Mouse (Mus musculus) c-Kit-positive CD71-positive TER-119-negative erythroid progenitor cells, embryonic 14.5 days (primary cell): ENCODE results near the gene Atg16l2.
A peak's percentile ranks its signal among the peaks of the same experiment; 100 is the strongest.

Source experiments
- DNase-seq: peaks from one replicate; pipeline ENCODE4 v3.0.0-alpha.2; 2013; ENCODE audit warnings: low read depth

Gene Atg16l2

DNA sequence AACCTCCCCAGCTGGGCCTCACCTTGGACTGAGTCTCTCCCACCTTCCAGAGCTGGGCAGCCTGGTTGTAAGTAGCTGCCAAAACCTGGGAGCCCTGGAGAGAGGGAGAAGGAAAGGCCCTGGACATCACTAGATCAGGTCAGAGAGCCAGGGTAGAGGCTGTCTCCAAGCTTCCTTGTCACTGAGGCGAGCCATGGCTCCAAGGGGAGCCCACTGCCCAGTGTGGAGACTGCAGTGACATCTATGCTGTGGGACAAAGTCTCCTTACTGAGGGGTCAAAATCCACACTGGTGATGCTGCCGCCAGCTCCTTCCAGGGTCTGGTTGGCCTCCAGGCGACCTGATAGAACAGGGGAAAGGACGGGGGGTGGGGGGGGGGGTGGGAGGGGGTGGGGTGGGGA, 10.0 kb downstream of the Atg16l2 start:
- DNase-seq = no peak

DNA sequence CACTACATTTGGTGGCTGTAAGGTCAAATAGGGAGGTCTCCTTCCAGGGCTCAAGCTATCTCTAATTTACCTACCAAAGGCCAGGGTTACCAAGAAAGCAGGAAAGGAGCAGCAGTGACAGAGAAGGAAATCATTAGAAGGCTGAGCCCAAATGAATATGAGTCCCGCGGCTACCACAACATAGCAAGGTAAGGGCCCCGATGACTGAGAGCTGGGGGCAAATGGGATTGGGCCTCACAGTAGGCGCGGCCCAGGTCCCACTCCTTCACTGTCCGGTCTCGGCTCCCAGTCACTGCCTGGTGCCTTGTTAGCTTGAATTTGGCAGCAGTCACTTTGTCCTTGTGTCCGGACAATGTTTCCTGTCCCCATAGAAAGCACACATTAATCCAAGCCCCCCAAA, 10.4 kb downstream of the Atg16l2 start:
- DNase-seq = no peak

- no peak for DNase-seq
Measured at GRCm38 (mm10) chr7:101291211-101291610, 10.8 kb downstream of the Atg16l2 start.

GRCm38 (mm10) chr7:101290401-101290800, 11.7 kb downstream of the Atg16l2 start:
- no peak for DNase-seq

GRCm38 (mm10) chr7:101288436-101288835, 13.6 kb downstream of the Atg16l2 start:
- DNase-seq = no peak

DNA sequence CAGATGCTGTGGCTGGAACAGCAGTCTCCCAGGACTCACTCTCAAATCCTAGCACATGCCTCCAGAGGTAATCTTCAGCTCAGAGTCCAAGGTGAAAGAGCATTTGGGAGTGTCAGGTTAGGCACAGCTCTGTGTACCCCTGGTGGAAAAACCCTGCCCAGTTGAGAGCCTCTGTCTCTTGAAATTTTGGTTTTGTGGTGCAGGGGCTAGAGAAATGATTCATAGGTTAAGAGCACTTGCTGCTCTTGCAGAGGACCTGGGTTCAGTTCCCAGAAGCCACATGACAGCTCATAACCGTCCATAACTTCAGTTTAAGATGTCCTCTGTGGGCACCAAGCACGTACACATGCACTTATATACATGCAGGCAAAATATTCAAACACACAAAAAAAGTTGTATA, 14.2 kb downstream of the Atg16l2 start:
- DNase-seq = no peak

DNA sequence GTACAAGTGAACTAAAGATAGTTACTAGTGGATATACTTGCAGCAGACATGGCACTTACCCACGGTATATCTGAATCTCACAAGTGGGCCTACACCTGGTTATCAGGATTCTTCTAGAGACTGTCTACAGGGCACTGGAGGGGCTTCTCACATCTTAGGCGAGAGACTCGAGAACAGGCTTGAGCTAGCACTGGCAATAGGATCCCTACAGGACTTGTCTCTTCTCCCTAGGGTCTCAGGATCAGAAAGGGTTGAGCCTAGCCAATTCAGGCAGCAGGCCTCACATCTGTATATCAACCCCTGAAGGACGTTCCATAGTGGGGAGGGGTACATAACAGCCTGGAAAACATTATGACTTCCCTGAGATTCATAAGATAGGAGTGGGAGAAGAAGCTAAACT, 15.2 kb downstream of the Atg16l2 start:
- no peak for DNase-seq

DNA sequence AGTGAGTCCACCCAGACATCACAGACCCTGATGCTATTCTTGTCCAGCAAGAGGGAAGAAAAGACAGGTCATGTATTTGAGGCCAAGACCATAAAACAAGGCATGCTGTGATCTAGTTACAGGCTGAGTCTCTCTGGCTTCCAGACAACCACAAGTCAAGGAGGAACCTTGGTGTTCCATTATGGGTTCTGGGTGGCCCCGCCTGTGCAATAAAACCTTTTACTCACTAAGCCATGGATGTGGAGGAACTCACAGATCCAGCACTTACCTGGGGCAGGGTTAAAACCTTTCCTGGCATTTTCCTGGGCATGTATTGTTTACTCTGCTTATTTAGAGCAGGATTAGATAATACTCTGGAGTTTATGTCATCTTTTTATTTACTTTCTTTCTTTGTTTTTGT, 17.5 kb downstream of the Atg16l2 start:
- DNase-seq = no peak

GRCm38 (mm10) chr7:101282721-101283120, 19.3 kb downstream of the Atg16l2 start:
- DNase-seq = no peak

- DNase-seq = peak; percentile 46
Measured at GRCm38 (mm10) chr7:101272466-101273160, 29.4 kb downstream of the Atg16l2 start.

DNA sequence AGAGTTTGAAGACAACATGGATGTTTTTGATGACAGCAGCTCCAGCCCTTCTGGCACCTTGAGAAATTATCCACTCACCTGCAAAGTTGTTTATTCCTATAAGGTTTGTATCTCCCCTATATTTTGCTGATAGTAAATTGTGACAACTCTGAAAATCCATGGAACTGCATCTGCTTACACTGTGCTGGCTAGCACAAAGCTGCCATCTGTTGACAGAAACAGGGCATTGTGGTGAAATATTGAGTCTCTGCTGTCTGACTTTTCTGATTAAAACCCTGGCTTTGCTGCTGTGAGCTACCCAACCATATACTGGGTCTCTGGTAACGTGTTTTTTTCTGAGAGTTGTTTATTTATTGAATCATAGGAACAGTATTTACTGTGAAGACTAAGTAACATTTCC, 30.4 kb downstream of the Atg16l2 start:
- DNase-seq = no peak

- no peak for DNase-seq
Measured at GRCm38 (mm10) chr7:101267457-101268259, 34.4 kb downstream of the Atg16l2 start.

DNA sequence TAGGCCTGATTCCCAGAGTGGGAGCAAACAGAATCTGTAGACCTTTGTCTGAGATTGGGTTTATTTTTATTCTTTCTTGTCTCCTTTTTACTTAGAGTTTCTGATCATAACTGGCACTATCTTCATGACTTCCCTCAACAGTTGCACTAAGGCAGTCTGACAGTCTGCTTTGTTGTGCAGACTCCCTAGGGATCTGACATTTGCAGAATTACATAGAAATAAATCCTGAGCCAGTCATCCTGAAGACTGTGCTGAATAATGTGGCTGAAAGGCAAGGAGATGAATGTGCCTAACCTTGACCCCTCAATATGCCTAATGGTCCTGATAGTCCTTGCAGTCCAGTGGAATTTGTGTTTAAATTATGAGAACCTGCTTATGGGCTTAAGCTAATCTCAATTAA, 38.5 kb downstream of the Atg16l2 start:
- no peak for DNase-seq

GRCm38 (mm10) chr7:101261941-101262546, 40.0 kb downstream of the Atg16l2 start:
- no peak for DNase-seq

DNA sequence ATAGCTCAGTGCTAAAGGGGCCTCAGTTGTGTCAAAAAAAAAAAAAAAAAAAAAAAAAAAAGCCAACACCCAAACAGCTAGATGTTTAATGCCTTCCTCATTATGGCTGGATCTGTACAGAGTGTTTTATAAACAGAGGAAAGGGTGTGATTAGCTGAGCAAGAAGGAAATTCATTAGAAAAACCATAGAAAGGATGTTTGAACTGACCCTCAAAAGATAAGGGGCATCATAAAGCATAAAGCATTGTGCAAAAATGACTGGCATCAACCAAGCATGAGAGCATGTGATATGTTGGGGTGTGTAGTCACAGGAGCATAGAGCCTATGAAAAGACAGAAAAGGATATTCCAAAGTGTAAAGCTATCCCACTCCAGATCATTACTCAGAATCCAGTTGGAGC, 43.6 kb downstream of the Atg16l2 start:
- no peak for DNase-seq

- no peak for DNase-seq
Measured at GRCm38 (mm10) chr7:101253071-101253470, 49.0 kb downstream of the Atg16l2 start.

DNA sequence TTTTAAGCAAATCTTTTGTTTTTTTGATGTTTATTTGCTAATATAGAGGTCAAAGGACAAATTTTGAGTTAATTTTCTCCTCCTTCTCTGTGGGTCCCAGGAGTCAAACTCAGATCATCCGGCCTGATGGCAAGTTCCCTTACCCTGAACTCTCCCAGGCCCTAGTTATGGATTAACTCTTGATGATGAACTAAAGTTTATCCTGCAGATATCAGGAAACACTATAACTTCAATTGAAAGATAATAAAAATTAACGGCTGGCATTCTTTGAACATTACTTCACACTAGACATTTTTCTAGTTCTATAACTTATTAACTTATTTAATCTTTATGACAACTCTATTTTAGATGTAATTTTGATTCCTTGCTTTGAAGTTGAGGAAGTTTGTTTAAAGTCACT, 52.9 kb downstream of the Atg16l2 start:
- DNase-seq = no peak

DNA sequence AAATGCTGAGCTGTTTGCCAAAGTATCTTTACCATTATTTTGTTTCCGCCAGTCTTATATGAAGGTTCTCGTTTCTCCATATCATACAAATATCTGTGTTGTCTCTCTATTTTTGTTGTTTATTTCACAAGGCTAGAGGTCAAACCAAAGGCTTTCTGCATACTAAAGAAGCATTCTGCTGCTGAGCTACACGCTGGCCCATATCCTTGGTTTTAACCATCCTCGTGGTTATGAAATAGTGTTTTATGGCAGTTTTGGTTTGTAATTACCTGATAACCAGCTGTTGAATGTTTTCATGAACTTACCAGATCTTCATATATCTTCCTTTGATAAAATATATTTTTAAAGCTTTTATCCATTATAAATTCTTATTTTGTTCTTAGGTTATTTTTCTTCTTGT, 53.3 kb downstream of the Atg16l2 start:
- DNase-seq = no peak

- no peak for DNase-seq
Measured at GRCm38 (mm10) chr7:101236712-101237473, 65.2 kb downstream of the Atg16l2 start.

- DNase-seq = no peak
Measured at GRCm38 (mm10) chr7:101232716-101233115, 69.3 kb downstream of the Atg16l2 start.

DNA sequence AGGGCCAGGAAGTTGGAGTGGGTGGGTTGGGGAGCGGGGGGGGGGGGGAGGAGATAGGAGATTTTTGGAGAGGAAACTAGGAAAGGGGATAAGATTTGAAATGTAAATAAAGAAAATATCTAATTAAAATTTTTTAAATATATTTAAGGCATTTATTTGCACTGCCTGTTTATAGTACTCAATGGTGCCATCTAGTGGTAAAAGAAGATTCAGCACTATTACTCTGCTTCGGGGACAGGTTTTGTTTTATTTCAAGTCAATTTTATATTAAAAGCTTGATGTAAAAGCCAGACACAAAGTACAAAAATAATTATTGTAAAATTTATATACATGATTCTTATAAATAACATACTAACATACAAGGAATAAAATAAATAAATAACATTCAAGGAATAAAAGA, 70.6 kb downstream of the Atg16l2 start:
- peak; percentile 40 for DNase-seq

DNA sequence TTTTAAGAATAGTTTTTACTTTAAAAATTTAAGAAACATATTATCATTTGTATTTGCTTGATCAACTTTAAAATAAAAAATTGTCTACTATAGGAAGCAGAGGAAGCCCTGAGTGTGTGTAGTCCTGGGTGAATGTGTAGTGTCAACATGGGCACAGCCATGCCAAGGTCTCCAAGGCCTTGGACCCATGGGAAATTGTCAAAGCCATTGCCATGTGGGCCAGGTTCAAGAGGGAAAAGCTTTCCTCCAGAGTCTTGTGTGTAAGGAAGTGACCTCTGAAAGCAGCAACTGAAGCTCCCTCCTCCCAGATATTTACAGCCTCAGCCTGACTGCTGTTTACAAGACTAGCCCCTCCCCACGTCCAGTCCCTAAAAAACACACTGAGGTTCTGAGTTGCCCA, 72.7 kb downstream of the Atg16l2 start:
- no peak for DNase-seq
